Mouse (Mus musculus) cerebellum, postnatal 10 days (tissue): ENCODE data around the gene Cgn.
"Not testable (repeated sequence)": the region's sequence is repeated elsewhere in the genome, so short reads cannot be mapped to it uniquely, and the experiment has no call there.

Experiments
- DNase-seq, 2 experiments: peaks; one replicate each; pipeline ENCODE4 v3.0.0; 2021; ENCODE audit warnings: mixed read lengths in 2 of 2

The Cgn gene

DNA sequence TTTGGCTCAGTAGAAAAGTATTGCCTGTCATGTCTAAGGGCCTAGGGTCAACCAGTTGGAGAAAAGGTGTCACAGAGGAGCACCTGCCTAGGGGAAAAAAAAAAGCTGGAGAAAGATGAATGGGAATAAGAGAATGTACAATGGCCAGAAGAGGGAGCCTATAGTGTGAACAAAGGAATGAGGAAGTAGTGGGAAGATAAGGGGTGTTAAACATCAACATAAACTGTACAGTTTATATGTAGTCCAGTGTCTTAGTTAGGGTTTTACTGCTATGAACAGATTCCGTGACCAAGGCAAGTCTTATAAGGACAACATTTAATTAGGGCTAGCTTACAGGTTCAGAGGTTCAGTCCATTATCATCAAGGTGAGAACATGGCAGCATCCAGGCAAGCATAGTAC is 2.8 kb upstream of the Cgn start:
- no peak for DNase-seq

DNA sequence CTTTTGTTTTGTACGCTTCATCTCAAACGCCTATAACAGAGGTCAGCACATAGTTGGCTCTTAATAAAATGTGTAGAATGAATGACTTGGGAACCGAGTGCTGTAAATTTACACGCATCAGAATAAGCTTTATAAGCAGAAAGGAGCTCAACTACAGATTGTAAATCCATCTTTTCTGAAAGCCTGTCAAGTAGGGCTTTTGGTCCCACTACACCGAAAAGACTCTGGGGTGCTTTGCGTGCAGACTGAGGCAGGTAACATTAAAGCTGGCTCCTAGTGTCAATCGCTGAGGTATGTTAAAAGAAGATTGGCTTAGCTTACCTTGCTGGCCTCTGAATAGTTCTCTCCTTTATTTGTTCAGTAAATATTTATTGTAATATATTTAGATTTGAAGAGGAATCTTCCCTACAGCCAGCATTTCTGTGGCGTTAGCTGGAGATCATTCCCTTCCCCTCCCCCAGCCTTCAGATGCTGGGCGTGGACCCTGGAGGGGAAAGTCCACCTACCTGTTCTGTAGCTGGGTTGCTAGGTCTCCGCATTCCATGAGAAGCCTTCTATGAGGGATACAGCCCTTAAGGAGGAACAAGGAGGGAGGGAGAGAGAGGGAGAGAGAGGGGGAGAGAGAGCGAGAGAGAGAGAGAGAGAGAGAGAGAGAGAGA is 959 bp upstream of the Cgn start:
- DNase-seq: peak; percentile 71 to 76

DNA sequence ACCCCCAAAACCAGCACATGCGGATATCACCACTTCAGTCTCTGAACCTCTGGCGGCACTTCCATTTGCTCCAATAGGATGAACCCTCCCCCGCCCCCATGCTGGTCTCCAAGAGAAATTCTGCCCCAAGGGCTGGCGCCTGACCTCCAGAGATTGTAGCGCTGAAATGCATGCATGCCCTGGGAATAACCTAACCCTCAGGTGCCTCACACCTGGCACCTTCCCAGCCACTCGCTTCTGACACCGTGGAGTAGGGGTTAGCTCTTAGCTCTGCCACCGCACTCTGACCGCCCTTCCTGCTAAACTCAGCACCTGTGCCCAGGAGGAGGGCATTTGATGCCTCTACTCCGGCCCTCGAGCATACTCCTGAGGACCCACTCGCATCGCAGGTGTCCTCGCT is 334 bp downstream of the Cgn start:
- no peak for DNase-seq

DNA sequence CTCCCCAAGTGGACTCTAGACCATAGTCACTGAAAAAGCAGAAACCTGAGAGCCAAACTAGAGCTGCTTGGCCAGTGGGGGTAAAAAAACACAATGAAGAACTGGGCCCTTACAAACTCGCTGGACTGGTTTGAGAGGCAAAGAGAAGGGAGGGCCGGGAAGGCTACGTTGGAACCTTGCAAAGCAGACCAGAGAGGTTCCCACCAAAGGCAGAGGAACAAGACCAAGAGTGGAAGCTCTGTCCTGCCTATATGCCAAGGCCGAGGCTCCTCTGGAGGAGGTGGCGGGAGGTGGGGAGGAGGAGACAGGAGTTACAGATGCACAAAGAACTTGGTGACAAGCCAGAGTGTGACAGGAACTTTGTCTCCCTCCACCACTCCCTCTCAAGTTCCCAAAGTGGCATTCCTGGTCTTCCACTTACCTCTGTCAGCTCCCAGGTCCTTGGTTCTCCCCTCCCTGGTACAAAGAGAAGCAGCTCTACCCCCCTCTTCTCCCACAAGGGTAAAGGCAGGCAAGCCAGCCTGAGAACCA is 2.1 kb downstream of the Cgn start:
- DNase-seq: no peak

DNA sequence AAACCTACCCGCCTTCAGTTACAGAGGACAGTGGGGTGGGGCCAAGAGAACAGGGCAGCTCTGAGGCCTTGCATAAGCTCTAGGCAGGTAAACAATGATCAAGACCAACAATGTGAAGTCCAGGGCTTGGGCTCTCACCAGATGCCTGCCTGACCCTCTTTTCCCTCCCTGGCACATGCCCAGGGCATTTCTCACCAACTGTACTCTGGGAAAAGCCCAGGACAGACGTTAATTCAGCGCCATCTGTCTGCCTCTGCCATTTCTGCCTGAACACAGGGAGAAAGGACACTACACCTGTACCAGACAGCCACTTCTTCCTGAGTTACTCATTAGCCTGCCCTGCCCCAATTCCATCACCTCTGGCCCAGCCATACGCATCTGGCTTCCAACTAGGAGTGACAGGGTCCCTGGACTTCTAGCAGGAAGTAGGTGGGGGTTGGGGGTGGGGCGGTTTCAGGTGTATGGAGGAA is 2.8 kb downstream of the Cgn start:
- peak; percentile 75 to 81 for DNase-seq

DNA sequence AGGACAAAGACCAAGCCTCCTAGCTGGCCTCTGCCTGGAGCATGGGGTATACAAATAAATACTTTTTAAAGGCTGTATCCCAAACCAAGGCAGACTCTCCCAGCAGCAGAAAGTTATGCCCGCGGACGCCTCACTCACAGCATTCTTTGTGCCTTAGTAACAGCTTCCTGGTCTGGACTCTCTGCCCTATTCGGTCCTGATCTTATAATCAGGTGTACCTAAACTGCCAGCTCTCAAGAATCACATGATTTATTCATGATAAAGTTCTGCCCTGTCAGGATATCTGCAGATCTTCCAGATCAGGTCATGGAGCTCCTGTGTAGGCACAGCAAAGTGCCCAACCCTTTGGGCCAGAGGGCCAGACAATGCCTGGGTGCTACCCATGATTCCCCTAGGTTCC is 3.4 kb downstream of the Cgn start:
- no peak for DNase-seq

DNA sequence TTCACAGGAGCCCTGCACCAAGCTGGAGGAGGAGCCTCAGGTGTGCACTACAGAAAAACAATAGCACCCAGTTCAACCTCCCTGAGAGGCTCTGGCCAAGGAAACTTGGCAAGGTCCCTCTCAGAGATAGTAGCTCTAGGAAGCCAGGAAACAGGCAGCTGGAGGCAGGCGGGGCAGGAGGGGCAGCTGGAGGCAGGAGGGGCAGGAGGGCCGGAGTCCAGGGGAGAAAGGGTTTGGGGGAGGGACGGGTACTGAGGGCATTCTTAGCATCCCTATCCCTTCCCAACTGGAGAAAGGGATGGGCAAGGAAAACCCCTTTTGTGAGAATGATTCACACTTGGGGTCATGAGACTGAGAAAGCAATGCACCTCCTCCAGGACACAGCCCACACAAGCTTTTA is 4.9 kb downstream of the Cgn start:
- peak in 1 of 2 experiments; percentile 34 for DNase-seq

DNA sequence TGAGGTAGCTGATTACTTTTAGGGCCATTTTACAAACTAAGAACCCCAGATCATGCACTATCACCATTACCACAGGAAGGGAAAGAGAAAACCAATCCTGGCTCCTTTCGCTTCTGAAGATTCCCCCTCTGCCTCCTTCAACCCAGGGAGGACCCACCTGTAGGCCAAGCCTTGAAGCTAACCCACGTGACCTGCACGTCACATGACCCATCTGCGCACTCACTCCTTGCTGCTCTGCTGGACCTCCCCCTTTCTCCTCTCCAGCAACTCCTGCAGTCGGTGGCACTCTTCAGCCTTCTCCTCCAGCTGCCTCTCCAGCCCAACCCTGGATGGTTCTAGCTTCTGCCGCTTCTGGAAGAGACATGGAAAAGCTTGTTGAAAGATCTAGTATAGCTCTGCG is 10.4 kb downstream of the Cgn start:
- DNase-seq: no peak

DNA sequence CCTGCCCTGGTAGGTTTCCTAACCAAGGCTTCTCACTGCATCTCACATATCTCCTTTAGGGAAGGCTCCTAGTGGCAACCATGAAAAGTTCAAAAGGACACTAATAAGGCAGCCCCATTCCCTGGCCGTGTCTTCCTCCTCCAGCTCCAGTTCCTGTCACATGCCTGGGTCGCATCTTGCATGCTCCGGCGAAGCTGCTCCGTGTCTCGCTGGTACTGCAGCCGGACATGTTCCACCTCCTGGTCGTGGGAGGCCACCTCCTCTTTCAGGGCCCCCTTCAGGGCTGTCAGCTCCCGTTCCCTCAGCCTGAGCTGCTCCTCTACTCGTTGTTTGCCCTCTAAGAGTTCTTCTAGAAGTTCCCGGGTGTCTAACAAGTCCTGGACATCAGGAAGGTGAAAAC is 12.3 kb downstream of the Cgn start:
- no peak for DNase-seq

DNA sequence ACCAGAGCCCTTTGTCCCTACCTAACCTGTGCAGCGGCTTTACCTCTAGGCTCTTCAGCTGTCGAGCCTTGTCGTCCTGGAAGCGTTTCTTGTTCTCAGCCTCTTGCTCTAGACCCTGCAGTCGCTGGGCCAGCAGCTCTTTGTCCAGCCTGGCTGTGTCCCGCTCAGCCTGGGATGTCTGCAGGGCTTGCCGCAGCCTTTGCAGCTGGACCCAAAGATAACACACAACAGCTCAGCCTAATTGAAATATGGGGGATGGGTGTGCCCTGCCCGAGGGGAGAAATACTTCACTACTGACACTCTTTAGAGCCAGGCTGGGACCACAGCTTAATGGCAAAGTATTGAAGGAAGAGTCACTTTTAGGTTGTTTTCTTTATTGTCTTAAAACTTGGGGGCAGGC is 20.8 kb downstream of the Cgn start:
- DNase-seq: not testable (repeated sequence)

DNA sequence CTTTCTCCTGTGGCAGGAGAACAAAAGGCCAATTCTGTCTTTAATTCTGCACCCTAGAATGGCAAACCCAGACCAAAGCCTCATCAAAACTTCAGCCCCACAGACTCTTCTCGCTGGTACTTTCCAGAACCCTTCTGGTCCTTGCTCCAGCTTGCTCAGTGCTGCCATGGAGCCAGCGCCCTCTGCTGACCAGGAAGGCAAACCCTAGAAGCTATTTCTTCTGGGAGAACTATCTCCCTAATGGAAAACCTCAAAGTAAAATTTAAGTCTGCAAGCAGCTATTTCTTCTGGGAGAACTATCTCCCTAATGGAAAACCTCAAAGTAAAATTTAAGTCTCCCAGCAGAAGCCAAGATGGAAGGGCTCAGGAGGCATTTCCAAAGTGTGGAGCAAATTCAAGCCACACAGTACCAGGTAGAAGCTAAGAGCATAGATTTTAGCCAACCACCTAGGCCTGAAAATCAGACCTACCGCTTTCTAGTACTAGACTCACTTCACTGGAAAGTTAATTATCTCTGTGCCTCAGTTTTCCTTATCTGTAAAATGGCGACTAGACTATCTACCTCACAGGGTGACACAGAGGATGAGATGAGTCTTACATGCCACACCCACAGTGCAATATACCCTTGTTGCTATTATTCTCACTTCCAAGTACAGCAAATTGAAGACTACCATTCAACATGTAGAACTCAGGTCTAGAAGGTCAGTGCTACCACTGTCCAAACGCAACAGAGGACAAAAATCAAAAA is 21.6 kb downstream of the Cgn start:
- not testable (repeated sequence) for DNase-seq

DNA sequence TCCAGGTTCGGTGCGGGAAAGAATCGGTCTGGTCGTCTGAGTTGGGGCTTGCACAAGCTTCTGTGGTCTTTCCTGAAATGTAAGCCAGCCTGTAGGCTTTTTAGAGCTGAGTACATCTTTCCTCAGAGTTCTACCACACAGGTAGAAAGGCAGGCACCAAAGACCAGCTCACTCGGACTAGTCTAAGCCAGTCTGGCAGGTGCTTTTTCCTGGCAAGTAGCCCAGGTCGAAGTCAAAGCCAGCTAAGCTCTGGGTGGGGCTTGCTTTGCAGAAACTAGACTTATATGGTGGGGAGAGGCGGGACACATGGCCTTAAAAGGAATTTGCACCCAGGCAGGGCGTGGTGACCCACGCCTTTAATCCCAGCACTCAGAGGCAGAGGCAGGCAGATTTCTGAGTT is 27.9 kb downstream of the Cgn start:
- DNase-seq: peak; percentile 19 to 22

DNA sequence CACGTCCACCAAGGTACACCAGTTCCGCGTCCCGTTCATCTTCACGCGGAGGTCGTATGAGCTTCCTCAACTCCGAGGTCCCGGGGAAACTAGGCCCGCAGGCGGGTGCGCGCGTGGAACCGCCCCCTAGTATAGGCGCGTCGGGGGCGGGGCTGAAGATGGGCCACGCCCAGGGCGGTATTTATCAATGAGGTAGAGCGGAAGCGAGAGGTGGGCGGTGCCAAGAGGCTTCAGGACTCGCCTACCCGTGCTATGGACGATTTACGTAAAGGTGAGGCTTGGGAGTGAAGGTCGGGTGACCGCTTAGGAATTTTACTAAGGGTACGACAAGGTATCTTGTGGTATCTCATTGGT is 28.3 kb downstream of the Cgn start:
- peak; percentile 53 to 58 for DNase-seq

DNA sequence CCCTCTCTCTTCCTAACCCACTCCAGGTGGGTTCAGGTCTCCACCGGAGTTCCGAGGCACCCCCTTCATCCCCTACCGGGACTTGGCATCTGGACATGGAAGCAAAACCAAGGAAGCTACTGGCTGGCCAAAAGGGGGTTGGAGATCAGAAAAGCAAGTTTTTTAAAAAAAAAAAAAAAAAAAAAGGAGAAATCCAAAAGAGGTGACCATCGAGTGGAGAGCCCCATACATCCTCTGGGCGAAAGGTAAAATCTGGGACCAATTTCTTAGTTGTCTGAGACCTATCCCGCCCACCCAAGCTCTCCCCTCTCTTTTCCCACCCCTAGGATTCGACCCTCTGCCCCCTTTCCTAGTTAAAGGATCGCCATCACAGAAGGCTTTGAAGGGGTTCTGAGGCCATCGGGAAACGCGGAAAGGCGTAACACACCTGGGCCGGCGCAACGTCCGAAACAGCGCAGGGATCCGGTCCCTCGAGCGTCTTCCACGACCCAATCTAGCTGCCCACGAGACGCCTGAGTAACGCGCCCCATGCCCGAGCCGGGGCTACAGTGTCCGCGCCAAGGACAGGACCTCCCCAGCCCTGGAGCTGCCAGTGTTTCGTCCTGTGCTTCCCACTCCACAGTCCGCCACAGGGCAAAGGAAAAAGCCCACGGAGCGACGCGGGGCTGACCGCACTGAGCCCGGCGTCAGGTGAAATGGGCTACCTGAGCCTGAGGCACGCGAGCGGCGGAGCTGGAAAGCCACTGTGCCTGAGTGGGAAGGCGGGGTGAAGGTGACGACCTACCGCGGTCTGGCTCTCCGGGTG is 28.8 kb downstream of the Cgn start:
- DNase-seq: peak in 1 of 2 experiments; percentile 35

DNA sequence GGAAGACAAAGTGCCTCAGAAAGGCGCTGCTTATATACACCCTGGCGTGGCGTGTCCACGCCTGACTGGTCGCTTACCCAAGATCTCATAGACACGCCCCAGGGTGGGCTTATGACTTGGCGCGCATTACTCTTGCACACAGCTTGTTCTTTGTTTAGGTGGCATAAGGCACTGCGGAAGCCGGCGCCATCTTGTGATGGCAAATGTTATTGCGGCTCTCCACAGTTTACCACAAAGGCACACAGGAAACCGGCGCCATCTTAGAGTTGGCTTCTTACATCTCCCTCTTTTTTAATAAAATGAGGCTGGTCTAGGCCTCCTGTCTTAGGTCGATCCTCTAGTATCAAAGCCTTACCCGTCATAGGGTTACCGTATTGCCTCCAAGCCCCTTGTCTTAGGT is 40.6 kb downstream of the Cgn start:
- no peak for DNase-seq

DNA sequence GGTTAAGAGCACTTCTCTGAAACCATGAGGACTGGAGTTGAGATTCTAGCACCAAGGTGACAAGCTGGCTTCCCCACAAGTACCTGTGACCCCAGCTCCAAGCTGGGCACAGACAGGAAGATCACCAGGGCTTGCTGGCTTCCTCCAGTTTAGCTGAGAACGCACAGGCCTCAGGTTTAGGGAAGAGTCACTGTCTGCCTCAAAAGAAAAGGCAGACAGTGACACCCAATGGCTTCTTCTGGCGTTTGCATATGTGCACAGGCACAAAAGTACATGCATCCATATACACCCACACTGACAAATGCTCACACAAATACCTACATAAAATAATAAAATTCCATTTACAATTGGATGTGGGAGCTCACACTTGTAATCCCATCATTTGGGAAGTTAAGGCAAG is 62.7 kb downstream of the Cgn start:
- peak; percentile 21 to 24 for DNase-seq

DNA sequence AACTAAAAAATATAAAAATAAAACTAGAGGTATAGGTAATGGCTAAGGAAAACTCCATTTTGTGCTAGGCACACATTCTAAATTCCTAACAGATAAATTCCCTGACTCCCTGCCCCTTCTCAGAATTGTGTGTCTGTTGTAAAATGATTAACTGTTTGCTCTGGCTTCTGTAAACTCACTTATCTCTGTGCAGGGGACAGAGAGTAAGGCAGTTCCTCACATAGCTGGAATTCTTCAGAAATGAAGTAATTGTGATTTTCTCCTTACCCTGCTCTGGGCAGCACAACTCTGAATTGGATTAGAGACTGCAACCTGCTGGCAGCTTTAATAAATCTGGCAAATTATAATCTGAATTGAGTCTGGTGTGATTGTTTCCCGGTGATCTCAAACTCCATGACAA is 68.0 kb downstream of the Cgn start:
- not testable (repeated sequence) for DNase-seq

DNA sequence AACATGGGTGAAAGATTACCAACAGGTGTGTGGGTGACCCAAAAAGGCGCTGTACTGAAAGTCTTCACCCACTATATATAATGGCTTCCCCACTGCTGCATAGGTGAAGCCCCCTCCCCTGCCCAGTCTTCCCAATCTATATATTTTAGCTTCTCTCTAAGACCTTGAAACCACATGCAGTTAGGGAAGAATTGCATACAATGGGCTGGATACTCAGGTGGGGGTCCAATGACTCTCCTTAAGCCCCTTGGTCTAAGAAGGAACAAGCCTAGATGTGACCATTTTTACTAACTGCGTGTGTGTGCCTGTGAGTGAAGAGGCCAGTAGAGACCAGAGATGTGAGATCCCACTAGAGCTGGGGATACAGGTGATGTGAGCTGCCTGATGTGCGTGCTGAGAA is 72.9 kb downstream of the Cgn start:
- not testable (repeated sequence) for DNase-seq

DNA sequence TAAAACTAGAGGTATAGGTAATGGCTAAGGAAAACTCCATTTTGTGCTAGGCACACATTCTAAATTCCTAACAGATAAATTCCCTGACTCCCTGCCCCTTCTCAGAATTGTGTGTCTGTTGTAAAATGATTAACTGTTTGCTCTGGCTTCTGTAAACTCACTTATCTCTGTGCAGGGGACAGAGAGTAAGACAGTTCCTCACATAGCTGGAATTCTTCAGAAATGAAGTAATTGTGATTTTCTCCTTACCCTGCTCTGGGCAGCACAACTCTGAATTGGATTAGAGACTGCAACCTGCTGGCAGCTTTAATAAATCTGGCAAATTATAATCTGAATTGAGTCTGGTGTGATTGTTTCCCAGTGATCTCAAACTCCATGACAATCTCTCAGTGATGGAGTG is 75.7 kb downstream of the Cgn start:
- not testable (repeated sequence) for DNase-seq
